ENCODE assay signal across 16 mouse cellular contexts in genomic region chr9:102342026-102342425, GRCm38 (mm10). TPM values are rescaled to one million over a fixed set of nuclear protein-coding genes. Genes with fewer than 3 reads are reported as not detected.
"Had no signal": no experiment of that assay in that cellular context is flagged by ENCODE, and none has a peak within 500 bp of the region (broad histone marks: within the 10 kb centered on the region; RNA-seq: fewer than 3 reads in every experiment).

No protein-coding gene starts in this region.

- H3K4me2 ChIP-seq: liver, embryonic 13.5 days; lung, embryonic 15.5 days; midbrain, embryonic 11.5 days; neural tube, embryonic 13.5 days had no signal

- H3K27me3 ChIP-seq: liver, embryonic 13.5 days had no signal

- H3K4me1 ChIP-seq: limb, embryonic 10.5 days; liver, embryonic 13.5 days; lung, embryonic 15.5 days had no signal

- ATAC-seq: liver, postnatal 0 days; midbrain, embryonic 16.5 days had no signal

- H3K4me3 ChIP-seq: limb, embryonic 10.5 days; liver, embryonic 13.5 days; lung, embryonic 15.5 days; megakaryocyte, embryonic 14.5 days; neural tube, embryonic 13.5 days had no signal

- H3K9me3 ChIP-seq: limb, embryonic 10.5 days; liver, embryonic 13.5 days; lung, embryonic 15.5 days; megakaryocyte, embryonic 14.5 days; neural tube, embryonic 13.5 days had no signal

- H3K27ac ChIP-seq: limb, embryonic 10.5 days; liver, embryonic 13.5 days; lung, embryonic 15.5 days; macrophage; neural tube, embryonic 13.5 days had no signal

- H3K9ac ChIP-seq: liver, embryonic 13.5 days; liver, postnatal 0 days; lung, embryonic 15.5 days; neural tube, embryonic 13.5 days had no signal

- H3K36me3 ChIP-seq: limb, embryonic 10.5 days; liver, embryonic 13.5 days; lung, embryonic 15.5 days; neural tube, embryonic 13.5 days had no signal

- DNase-seq: kidney, postnatal 14 days; liver, embryonic 13.5 days; liver, postnatal 0 days; lung, postnatal 14 days; retina, postnatal 1 day; right cerebral cortex, postnatal 4 days; spleen, adult 18-20 months; thymus, adult 18-20 months; thymus, postnatal 14 days had no signal

RNA-seq across cellular contexts. Expression of gene Ephb1, which starts 12.5 kb away (rescaled TPM):
- polyA plus RNA-seq: macrophage had no signal
